Mouse (Mus musculus) c-Kit-positive CD71-negative TER-119-negative erythroid progenitor cells, embryonic 14.5 days (primary cell): ENCODE measurements around the gene Gm4498.
"Not testable (repeated sequence)": the region's sequence is repeated elsewhere in the genome, so short reads cannot be mapped to it uniquely, and the experiment has no call there.

Experiments
- DNase-seq: peaks from one replicate; pipeline ENCODE4 v3.0.0-alpha.2; 2013; ENCODE audit warnings: low read depth

Gene Gm4498

DNA sequence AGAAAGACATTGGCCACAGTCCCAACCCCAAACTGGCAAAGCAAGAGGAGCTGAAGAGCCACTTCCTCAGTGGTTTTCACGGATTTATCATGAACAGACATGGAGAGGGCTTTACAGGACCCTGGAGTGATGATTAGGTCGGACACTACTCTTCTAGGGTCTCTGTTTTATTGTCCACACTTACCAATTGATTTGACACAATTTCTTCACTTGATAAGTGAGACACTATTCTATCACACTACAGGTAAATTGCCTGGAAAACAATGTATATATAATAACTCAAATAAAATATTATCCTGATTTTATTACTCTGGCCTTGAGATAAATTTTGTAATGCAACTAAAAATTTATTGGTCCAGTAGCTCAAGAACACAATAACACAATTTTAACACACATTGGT, at the start of gene Gm4498:
Gene Gm4498, minus strand, starts transcription at position 101 of the 400 bp plus-strand sequence.
- not testable (repeated sequence) for DNase-seq

DNA sequence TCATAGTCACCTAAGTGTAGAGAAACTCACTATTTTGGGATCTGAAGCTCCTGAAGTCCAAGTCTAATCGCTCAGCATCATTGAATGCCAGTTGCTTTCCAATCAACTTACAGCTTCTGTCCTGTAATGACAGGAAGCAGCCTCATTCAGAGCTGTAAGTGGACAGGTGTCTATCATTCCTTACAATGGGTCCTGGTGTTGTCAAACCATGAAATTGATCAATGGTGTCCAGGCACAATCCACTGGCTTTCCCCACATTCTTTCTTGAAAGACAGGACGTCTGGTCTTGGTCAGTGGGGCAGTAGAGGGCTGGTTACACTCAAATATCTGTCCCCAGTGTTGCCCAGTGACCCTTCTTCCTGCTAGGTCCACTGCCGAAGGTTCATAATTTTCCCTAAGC, 29.1 kb upstream of the Gm4498 start, which contains the start of gene Gm5890:
Gene Gm5890, minus strand, starts transcription at position 101 of the 400 bp plus-strand sequence.
- not testable (repeated sequence) for DNase-seq

DNA sequence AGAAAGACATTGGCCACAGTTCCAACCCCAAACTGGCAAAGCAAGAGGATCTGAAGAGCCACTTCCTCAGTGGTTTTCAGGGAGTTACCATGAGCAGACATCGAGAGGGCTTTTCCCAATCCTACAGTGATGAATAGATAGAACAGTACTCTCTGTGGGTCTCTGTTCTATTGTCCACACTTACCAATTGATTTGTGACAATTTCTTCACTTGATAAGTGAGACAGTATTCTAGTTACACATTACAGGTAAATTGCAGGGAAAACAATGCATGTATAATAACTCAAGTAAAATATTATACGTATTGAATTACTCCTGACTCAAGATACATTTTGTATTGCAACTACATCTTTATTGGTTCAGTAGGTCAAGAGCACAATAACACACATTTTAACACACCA, 28.1 kb downstream of the Gm4498 start, which contains the start of gene Gm6164:
Gene Gm6164, minus strand, starts transcription at position 101 of the 400 bp plus-strand sequence.
- not testable (repeated sequence) for DNase-seq

DNA sequence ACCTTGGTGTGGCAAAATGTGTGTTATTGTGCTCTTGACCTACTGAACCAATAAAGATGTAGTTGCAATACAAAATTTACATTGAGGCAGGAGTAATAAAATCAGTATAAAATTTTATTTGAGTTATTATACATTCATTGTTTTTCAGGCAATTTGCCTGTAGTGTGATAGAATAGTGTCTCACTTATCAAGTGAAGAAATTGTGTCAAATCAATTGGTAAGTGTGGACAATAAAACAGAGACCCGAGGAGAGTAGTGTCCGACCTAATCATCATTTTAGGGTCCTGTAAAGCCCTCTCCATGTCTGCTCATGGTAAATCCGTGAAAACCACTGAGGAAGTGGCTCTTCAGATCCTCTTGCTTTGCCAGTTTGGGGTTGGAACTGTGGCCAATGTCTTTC, 40.2 kb downstream of the Gm4498 start, which contains the start of gene Vmn1r95:
Gene Vmn1r95, plus strand, starts transcription at position 301 of the 400 bp plus-strand sequence.
- DNase-seq: not testable (repeated sequence)
